Mouse (Mus musculus) megakaryocyte, embryonic 14.5 days (primary cell): ENCODE data around the gene Tulp1.

ENCODE experiments used
- FLI1 ChIP-seq: IDR thresholded peaks from 2 replicates; pipeline ENCODE4 v1.6.1; 2012; ENCODE audit warnings: low read length, inconsistent platforms, mixed read lengths
- GATA1 ChIP-seq: IDR thresholded peaks from 3 replicates; pipeline ENCODE4 v1.6.1; 2012; ENCODE audit warnings: mixed read lengths, low read length, inconsistent platforms, borderline replicate concordance

DNA sequence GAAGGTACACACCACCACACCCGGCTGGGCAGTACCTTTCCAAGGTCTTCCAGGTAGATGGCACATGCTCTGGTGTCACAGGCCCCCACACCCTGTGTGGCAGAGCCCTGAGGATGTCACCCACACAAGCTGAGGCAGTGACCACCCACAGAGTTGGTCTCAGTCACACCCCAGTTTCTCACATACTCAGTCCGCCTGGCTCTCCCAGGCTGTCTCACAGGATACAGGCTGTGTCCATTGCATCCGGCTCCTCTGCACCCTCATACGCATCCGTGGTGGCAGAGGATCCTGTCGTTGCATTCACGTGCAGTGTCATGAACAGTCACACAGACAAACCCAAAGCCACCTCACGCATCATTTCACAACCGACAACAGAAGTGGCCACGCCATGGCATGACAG, 17.7 kb downstream of the Tulp1 start:
- TF ChIP-seq GATA1 = no peak
- no peak for TF ChIP-seq FLI1
